Mouse (Mus musculus): ENCODE data around the gene Brms1l. TPM values are rescaled to one million over a fixed set of nuclear protein-coding genes. Genes with fewer than 3 reads are reported as not detected.

Gene Brms1l
- total RNA-seq, 2 experiments from 2014 or later = 70.3 to 73.8 TPM

DNA sequence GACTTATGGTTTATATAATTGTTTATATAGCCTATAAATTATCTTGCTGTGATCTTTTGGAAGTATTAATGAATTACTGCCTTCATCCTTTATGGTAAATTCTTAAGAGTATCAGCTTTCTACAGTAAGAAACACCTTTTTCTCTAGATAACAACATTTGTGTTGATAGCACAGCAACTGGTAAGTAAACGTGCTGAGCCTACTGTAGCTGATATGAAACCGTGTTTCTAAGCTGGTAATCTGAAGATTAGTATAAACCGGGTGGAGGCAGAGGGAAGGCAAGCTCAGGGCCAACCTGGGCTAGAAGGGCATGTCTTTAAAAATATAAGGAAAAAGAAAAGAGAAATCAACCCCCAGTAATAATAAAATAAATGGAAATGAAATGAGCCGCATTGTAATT lies 31.6 kb downstream of the Brms1l start:
- Histone ChIP-seq H3K27ac (no peak overlapping the region), H3K4me3 (no peak overlapping the region)
- TF ChIP-seq CTCF (IDR thresholded peaks at IDR 0.05) = no peak
- DNase-seq (ENCODE audit: extremely low spot score in 1 of 2, low spot score in 2 of 2) = no peak
- intact Hi-C loops (cut with DNase I) = no loop called here

DNA sequence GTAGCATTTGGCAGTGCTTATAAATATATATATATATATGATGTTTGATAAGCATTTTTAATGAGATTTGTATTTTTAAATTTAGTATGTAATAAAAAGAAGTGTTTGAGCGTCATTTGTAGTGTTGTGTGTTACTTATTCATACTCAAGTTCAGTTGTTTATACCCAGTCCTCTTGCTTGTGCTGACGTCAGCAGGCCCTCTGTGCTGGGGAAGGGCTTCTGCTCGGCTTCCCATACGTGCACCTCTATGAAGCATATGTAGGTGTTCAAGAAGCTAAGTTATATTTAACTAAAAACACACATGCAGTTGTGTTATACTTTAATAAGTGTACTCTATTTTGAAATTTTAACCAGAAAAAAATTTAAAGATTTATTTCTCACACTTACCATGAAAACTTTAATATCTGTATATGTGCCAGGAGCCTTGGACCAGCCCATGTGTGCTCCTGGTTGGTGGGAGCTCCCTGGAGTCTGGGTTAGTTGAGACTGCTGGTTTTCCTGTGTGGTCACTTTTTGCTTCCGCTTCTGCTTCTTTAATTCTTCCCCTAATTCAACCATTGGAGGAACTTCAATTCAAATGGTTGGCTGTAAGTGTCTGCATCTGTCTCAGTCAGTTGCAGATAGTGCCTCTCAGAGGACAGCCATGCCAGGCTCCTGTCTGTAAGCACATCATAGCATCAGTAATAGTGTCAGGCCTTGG lies 33.6 kb downstream of the Brms1l start:
- TF ChIP-seq CTCF (IDR thresholded peaks at IDR 0.05) = no peak
- H3K27ac ChIP-seq = no peak overlapping the region
- intact Hi-C loops (cut with DNase I) = no loop called here
- H3K4me3 ChIP-seq = no peak overlapping the region
- DNase-seq (ENCODE audit: extremely low spot score in 1 of 2, low spot score in 2 of 2) = no peak

DNA sequence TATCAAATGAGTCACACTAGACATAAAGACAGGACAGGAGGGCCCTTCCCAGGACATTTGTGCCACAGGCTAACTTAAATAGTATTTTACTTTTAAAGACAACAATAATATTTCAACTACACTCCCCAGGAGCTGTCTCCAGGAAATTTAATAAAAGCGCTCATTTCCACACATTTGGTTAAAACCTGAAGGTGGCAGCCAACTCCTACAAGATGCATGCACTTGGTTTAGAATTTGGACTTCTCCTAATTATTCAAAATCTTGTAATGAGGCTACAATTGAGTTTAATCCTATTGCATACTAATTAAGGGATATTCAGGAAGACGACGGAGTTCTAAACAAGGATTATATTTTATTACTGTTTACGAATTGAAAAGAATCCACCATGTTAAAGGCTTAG lies 49.3 kb downstream of the Brms1l start:
- Histone ChIP-seq H3K27ac (no peak overlapping the region), H3K4me3 (no peak overlapping the region)
- intact Hi-C loops (cut with DNase I) = loop anchor here (5.0 to 10.0 kb wide), 4 partner anchors 172 to 707 kb away; no protein-coding TSS in a partner anchor
- DNase-seq (ENCODE audit: extremely low spot score in 1 of 2, low spot score in 2 of 2) = no peak
- TF ChIP-seq CTCF (IDR thresholded peaks at IDR 0.05) = peak; percentile 42

DNA sequence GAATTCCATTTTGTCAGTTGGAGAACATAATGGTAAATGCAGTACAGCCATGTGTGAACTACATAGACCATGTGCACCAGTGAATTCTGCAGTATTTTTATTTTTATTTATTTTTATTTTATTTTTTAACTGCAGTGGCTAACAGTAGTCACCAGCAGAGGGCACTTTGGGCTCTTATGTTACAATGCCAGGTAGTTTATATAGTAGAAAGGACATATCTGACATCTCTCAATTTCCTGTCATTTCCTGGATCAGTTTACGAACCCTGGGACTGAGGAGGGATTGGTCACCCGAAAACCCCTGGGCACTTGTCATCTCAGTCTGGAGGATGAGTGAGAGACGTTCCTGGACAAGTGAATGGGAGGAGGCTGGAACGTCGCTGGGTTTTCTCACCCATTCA lies 52.4 kb downstream of the Brms1l start:
- Histone ChIP-seq H3K4me3 (peak overlapping the region; percentile 22; the same call in 1 of the 2 replicates), H3K27ac (no peak overlapping the region)
- intact Hi-C loops (cut with DNase I) = loop anchor here (5.0 to 10.0 kb wide), 4 partner anchors 169 to 704 kb away; no protein-coding TSS in a partner anchor
- TF ChIP-seq CTCF (IDR thresholded peaks at IDR 0.05) = peak; percentile 70
- DNase-seq (ENCODE audit: extremely low spot score in 1 of 2, low spot score in 2 of 2) = peak in 1 of 2 experiments; percentile 18

DNA sequence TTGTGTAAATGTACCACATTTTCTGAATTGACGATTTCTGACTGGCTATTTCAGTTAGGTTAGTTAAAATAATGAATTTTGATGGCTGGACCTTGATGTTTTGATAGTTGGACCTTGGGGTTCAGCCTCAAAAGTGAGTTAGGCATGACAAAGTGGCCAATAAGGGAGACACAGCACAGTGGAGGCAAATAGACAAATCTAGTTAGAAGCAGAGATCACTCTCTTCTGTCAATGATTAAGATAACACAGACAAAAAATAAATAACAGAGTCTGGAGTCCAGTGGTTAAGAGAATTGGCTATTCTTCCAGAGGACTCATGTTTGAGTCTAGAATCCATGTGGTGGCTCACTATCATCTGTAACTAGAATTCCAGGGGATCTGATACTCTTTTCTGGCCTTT lies 68.7 kb downstream of the Brms1l start:
- H3K27ac ChIP-seq = no peak overlapping the region
- intact Hi-C loops (cut with DNase I) = no loop called here
- no peak overlapping the region for H3K4me3 ChIP-seq
- no peak for TF ChIP-seq CTCF (IDR thresholded peaks at IDR 0.05)
- no peak for DNase-seq (ENCODE audit: extremely low spot score in 1 of 2, low spot score in 2 of 2)

DNA sequence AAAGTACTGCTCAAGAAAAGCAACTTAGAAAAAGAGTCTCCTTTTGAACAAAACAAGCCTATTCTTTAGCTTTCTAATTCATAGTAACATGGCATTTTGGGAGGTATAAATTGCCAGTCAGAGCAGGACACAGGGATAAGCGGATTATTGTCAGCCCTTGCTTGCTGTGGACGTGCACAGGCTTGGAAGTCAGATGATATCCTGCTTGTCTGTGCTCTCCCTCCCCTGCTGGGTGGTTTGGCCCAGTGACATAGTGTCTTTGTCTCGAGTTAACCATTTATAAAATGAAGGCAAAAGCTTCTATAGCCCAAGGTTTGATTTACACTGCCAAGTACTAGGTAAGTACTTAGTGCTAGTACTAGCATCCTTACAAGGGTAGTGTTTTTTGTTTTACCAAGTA lies 76.0 kb downstream of the Brms1l start:
- Histone ChIP-seq H3K4me3 (no peak overlapping the region), H3K27ac (no peak overlapping the region)
- DNase-seq (ENCODE audit: extremely low spot score in 1 of 2, low spot score in 2 of 2) = no peak
- TF ChIP-seq CTCF (IDR thresholded peaks at IDR 0.05) = no peak
- intact Hi-C loops (cut with DNase I) = no loop called here

DNA sequence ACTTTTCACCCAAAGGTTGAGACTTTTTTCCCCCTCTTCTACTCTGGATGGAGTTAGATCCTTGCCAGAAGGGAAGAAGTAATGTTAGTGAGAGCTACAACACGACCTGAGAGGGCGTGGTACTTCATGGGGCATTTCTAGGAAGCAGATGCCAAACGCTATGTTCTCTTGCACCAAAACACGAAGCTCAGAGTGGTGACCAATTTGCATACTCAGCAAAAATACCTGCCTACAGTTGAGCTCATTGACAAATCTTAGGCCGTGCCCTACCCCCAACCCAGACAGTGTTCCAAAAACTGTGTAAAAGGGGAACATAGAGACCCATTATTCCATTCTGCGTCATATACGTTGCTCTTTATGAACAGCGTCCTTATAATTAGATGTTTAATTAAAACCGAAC lies 77.1 kb downstream of the Brms1l start:
- H3K4me3 ChIP-seq = no peak overlapping the region
- H3K27ac ChIP-seq = no peak overlapping the region
- no peak for DNase-seq (ENCODE audit: extremely low spot score in 1 of 2, low spot score in 2 of 2)
- intact Hi-C loops (cut with DNase I) = no loop called here
- TF ChIP-seq CTCF (IDR thresholded peaks at IDR 0.05) = no peak

DNA sequence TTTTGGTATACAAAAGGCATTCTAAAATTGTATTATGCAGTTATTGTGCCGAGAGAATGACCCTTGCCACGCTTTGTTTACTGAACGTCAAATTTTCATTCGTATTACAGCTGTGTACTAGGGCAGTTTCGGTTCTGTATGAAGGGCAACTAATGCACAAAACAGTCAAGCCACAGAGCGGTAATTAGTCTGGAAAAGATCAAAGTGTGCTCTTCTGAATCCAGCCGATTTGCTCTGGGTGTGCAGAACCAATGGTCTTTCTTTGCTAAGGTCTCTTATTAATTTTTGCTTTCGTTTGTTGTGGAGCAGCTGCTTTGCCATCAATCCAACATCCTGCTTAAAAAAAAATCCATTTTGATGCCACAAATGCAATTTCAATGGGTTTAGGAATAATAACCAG lies 80.1 kb downstream of the Brms1l start:
- DNase-seq (ENCODE audit: extremely low spot score in 1 of 2, low spot score in 2 of 2) = no peak
- TF ChIP-seq CTCF (IDR thresholded peaks at IDR 0.05) = no peak
- H3K27ac ChIP-seq = no peak overlapping the region
- intact Hi-C loops (cut with DNase I) = no loop called here
- no peak overlapping the region for H3K4me3 ChIP-seq

DNA sequence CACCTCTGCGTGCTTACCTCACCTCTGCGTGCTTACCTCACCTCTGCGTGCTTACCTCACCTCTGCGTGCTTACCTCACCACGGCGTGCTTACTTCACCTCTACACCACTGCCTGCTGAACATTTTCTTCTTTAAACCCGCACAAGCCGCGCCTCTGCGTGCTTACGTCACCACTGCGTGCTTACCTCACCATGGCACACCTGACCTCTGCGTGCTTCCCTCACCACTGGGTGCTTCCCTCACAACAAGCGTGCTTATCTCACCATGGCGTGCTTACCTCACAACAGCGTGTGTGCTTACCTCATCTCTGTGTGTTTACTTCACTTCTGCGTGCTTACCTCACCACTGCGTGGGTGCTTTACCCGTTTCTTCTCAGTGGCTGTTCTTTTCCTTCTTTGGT lies 80.9 kb downstream of the Brms1l start:
- intact Hi-C loops (cut with DNase I) = no loop called here
- DNase-seq (ENCODE audit: extremely low spot score in 1 of 2, low spot score in 2 of 2) = no peak

More for the DNA sequence above, 80.9 kb downstream of the Brms1l start:
- no peak for TF ChIP-seq CTCF (IDR thresholded peaks at IDR 0.05)
- no peak overlapping the region for H3K27ac ChIP-seq
- H3K4me3 ChIP-seq = no peak overlapping the region

Small RNA genes within 50 kb of the gene (microRNA-seq; reads per million reads assigned to microRNA genes)
- 2.4 to 5.0 reads per million in 2 experiments for gene Gm23394

Other genes with a start within 250 kb of the Brms1l start
- gene Insm2, start 236.9 kb upstream of the Brms1l start, total RNA-seq (2021) = under 1 TPM; 0.12 to 0.20 TPM
- gene Ralgapa1, start 15.2 kb upstream of the Brms1l start, total RNA-seq (2021) = 100 to 1,000 TPM; 132 to 133 TPM

All from left cerebral cortex, adult 2 months (tissue).